Mouse (Mus musculus): ENCODE measurements around the gene Dmp1.
A peak's percentile ranks its signal among the peaks of the same experiment; 100 is the strongest.

The Dmp1 gene

DNA sequence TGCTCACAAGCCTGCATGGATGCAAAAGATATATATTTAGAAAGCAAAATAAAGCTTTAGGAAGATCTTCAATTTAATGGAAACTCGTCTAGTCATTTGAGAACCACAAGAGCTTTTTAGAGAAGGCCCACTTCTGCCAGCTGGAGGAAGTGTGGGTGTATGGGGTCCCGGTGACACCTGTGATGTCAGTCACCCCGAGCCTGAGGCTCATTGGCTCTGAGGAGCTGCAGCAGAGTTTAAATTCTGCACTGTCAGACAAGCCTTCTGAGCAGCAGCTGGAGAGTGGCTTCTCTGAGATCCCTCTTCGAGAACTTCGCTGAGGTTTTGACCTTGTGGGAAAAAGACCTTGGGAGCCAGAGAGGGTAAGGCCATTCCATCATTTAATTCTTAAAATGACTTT lies at the start of gene Dmp1:
Gene Dmp1, plus strand, starts transcription at position 263 of the 400 bp plus-strand sequence.
- no peak for DNase-seq

DNA sequence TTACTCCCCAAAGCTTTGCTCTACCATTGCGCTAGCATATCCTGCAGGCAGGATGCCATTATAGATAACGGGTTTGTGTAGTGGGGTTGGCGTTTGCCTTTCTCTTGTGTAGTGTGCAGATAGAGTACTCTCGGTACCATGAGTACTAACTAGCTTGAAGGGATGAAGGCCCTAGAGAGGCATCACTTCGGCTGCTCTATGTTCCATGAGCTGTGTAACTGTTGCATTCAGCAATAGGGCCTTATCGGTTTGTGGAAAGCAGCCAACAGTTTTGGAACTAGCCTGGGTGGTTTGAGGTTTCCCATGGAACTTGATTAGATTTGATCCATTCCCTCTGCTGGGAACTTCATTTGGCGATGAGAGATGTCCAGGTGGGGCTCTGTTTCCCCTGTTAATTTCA lies 44.7 kb upstream of the Dmp1 start:
- DNase-seq, result no peak

DNA sequence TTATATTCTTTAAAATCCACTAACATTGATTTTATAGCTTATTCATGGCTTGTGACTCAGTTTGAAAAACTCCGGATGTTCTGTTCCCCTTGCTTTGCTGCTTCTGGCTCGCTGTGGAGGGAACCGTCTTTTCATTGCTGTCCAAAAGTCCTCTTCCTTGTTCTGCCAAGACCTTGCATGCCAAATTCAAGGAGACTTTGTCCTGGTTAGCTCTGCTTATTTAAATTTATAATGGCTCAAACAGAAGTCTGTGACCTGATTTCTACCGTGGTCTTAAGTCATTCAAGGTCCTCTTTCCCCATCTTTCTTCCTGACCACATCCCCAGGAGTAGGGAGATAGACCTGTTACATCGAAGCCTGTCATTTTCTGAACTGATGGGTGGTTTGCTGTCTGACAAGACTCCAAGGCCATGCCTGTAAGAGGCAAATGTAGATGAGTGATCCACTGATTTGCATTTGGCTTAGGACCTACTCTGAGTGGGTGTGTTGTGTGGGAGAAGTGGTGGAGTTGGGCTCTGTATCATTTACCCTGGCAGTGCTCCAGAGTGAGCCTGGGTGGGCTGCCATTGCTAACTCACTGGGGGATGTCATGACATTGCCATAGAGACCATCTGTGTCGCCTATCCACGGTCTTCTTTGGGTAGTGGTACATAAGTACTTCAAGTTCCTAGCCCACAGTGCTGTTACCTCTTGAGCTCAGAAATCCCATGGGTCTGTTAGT lies 43.9 kb upstream of the Dmp1 start:
- no peak for DNase-seq

DNA sequence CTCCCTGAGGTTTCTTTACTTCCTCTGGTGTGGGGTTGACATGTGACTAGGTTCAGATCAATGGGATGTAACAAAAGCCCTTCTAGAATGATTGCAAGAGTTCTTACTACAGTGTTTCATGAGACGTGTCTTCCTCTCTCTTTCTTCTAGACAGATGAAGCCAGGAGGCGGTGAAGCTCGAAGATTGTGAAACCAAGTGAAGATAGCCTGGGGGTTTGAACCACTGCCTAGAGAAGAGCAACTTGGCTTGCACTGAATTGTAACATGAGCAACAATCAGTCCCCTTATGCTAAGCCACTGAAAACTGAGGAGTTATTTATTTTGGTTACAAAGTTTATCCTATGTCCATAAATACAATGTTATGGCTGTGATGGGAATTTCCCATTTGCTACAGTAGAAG lies 41.8 kb upstream of the Dmp1 start:
- no peak for DNase-seq

DNA sequence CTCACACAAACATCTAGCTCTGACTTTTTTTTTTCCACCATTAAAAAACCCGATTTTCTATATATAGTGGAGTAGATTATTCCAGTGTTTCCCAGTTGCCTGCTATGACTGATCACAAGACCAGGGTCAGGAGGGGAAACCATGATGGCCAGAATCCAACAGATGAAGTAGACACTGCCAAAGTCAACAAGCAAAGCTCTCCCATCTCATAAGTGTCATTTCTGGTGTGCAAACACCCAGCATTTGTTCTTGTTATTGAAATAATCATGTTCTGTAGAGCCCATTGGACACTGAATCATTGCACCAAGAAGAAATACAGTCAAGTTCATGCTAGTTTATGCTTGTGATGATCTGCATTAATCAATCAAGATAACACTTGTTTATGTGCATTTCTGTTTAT lies 41.0 kb upstream of the Dmp1 start:
- no peak for DNase-seq

DNA sequence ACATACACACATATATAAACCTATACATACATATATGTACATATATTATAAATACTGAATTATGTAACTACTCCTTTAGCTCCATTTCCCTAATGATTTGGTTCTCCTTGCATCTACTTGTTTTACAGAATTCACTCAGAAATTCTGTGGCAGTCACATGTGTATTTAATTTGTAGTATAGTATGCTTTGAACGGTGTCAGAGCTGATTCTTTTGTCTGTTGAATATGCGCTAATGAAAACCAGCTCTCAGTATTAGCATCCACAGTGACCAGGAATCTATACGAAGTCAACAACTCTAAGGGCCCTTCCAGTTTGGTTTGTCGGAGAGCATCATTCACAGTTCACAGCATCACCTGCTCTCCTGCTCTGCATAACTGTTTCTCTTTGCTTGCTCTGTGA lies 38.9 kb upstream of the Dmp1 start:
- DNase-seq, result no peak

DNA sequence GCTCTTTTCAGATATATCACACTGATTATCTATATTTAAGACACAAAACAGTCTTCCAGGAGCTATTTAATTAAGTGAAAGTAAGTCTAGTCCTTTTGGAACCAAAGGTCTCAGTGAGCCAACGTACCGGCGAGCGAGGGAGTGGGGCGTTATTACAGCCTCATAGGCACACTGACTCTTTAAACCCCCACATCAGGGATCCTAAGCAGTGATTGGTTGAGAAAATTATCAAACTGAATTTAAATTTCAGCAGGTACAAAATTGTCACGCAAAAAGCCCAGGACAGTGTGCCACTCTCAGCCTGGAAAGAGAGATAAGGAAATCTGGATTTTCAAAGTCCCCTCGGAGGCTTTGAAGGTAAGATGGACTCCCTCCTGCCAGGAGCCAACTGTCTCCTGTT lies 32.0 kb upstream of the Dmp1 start, which contains the start of gene Dspp:
Gene Dspp, plus strand, starts transcription at position 301 of the 400 bp plus-strand sequence.
- no peak for DNase-seq

DNA sequence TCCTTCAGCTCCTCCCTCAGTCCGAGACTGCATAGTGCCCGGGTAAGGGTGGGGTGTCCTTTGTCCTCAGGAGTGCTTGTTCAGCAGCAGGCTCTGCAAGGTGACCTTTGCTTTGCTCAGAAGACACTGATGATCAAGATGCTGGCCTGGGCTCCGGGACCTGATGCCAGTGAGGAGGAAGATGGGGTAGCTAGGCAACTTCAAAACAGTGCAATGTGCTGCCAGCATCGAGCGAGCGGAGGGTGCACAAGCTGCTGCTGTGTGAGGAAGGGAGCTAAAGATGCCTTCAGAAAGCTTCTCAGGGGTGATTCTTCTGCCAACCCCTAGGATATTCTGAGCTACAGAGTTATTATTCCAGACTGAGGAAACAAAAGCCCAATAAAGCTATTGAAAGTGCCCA lies 29.3 kb upstream of the Dmp1 start:
- no peak for DNase-seq

DNA sequence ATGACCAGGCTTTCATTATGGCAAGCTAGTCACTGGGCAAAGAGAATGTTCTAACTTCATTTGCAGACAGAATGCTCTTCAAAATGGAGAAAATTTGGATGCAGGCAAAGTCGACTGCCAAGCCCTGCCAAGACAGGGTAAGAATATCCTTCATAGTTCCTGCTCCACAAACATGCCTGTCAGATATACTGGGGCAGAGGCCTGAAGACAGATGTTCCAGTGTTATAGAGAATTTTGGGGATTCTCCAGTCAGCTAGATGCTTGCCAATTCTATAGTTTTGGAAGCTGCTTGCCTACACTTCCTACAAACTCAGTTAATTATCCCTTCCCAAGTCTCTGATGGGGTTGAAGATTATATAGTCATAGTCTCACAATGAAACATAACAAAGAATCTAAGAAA lies 18.7 kb upstream of the Dmp1 start:
- no peak for DNase-seq

DNA sequence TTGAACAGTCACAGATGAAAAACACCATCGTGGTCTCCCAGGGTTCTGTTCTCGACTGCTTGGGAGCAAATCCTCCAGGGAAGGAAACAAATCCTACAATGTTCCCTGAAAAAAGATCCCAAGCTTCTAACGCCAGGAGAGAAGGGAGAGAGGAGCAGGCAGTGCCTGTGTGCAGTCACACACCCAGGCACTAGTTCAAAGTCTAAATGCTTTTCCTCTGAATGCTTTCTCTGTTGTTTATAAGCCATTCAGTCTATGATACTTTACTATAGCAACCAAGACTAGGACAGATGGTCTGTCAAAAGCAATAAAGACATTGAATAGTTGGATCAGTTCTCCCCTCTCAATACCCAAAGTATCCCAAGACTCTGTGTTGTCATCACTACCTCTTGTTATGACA lies 15.1 kb upstream of the Dmp1 start:
- DNase-seq, result no peak

DNA sequence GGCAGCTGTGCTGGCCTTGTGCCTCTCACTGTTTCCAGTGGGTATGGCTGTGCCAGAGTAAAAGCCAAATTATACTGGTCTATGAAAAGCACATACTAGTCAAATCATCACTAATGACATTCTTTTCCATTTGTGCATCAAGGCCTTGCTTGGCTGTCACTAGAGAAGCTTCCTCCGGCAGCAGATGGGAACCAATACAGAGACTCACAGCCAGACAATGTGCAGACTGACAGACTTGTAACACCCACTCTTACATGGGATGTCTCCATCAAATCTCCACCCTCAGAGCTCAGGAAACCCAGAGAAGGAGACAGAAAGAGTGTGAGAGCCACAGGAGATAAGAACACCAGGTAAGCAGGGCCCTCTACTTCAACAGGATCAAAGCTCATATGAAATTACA lies 7.3 kb upstream of the Dmp1 start:
- no peak for DNase-seq

DNA sequence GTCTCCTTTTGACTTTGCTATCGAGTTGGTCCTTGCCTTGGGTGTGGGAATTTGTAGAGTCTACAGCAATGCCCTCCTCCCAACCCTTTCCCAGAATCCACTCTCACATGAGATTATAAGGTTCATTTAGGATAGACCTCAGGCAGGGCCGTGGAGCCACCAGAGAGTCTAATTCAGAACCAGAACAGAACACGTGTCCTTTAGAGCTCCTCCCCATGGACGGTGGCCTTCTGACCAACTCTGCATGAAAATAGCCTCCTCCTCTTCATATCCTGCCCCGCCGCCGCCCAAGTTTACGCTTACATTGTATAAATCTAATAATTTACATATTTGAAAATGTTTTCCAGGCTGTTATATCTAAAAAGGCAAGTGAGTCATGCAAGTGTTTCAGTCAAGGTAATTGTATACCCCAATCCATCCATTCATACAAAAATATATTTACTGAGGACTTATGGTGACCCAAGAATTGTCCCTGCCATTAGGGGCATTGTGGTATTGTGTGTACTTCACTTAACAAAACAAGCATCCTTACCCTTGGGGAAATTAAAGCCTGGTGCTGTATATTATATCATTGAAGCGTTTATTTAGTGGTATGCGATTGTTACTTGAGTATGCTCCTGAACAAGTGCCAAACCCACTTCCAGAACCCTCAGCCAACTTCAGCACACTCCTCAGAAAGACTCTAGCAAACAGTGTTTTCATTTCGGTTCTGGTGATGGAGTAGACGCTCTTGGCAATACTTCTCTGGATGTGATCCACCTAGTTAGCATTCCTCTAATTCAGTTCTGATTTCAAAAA lies 1.1 kb upstream of the Dmp1 start:
- no peak for DNase-seq

DNA sequence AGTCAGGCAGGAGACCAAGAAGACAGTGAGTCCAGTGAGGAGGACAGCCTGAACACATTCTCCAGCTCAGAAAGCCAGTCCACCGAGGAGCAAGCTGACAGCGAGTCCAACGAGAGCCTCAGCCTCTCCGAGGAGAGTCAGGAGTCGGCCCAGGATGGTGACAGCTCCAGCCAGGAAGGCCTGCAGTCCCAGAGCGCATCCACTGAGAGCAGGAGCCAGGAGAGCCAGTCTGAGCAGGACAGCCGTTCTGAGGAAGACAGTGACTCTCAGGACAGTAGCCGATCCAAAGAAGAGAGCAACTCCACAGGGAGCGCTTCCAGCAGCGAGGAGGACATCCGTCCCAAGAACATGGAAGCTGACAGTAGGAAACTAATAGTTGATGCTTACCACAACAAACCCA lies 10.1 kb downstream of the Dmp1 start:
- no peak for DNase-seq

DNA sequence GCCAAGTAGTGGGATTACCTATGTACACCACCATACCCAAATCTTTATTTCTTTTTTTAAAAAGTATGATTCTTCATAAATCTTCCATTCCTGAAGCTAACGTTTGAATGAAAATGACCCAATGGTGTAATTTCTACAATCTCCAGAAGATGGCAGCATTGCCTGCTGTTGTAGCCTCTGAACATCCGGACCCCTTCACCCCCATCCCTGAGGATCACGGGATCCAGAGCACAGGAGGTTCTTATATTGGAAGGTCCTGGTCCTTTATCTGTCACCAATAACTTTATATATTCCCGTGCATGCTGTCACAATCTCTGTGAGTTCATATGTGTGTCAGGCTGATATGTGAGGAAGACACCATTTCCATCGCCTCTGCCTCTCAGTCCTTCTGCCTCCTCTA lies 16.5 kb downstream of the Dmp1 start:
- peak; percentile 68 for DNase-seq

DNA sequence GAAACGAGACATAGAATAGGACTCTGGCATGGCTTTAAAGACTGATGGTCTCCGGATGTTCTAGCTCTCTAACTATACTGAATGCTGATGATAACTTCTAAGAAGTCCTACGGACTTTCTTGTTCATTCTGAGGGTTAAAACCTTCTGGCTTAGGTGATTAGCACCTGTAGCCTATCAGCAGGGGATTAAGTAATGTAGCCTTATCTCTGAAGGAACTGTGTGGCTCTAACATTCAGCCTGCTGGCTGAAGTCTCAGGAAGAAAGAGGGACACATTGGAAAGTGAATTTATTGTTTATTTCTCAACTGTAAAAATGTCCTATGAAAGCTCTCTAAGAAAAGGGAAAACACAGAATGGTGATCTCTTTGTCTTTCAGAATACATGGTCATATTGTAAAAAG lies 21.9 kb downstream of the Dmp1 start:
- DNase-seq, result no peak

DNA sequence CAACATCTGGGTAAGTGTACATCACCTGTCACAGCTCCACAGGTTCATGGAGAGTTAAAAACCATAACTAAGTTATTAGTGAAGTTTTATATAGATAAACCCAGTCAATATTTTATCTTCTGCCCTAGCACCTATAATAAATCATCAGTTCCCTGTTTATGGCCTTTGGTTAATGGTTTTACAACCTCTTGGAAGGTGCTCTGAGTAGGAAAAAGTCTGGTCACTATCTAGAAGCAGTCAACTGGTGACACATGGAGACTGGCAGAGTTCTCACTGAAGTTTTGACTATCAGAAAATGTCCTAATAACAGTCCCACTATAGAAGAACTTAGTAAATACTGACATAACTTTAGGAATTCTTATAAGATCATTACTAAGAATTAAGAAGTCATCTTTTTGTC lies 22.3 kb downstream of the Dmp1 start:
- DNase-seq, result no peak

DNA sequence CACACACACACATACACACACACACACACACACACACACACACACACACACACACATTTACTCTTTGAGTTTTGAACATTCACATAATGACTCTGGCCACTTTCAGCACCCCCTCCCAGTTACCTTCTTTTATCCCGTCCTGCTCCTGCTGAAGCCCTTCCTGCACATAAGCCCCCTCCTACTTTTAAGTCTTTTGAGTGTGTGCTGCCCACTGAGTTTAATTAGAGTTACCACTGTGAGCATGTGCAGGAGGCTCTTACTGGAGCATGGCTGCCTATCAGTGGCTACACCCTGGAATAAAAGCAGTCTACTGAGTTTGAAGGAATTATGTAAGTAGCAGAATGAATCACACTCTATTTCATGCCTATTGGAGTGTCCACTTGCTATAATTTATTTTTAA lies 26.1 kb downstream of the Dmp1 start:
- DNase-seq, result no peak

DNA sequence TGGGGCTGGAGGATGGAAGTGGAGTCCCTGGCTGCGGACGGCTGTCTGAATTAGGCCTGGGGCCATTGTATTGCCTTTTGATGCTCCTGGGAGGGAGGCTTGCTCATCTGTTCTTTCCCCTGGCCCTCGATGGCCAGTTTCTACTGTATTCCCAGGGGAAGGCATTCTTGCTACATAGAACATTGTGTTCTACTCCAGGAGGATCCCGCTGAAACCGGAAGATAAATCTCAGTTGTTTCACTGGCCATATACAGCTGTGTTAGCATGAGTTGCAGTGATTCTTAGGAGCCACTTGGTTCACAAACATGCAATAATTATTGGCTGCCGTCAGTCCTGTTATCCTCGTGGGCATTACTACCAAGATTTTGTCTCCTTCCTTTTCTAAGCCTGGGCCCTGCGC lies 34.3 kb downstream of the Dmp1 start:
- DNase-seq, result no peak

DNA sequence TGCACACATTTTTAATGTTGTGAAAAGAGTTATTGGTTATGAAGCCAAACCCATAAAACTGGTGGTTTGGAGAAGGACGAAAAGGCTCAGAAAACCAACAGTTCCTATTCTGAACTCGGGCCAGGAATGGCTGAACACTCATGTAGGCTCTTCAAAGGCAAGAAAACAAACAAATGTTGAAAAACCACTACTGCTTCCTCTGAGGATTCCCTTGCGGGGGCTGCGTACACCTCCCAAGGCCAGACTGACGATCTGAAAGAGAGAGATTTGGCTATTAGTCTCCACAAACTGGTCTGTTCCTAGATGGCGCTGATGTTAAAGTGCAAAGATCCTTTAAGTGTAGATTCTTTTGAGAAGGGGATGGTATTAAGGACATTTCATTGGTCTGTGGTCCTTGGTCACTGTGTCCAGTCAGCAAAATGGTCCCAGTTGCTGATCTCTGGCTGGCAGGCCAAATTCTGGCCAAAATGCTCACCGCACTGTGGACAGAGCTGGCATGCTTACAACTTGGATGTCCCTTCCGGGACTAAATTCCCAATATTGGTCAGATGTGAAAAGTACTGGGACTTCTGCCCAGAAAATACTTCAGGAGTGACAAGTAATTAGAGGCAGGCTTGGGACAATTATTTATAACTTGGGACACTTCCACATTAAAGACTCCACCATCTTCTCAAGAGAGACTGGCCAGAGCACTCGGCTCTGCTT lies 37.4 kb downstream of the Dmp1 start:
- no peak for DNase-seq

DNA sequence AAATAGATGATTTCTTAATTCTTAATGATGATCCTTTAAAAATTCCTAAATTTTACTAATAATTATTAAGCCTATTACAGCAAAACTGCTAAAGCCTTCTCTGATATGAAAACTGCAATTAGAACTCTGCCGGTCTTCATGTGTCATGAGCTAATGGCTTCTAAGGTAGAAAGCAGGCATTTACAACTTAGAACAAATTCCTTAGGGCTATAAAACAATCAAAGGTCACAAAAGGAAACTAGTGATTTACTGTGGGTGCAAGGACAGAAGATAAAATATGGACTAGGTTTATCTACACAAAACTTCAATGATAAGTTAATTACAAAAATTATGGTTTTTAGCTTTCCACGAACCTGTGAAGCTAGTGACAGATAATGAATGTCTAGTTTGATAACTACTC lies 41.8 kb downstream of the Dmp1 start:
- no peak for DNase-seq

DNA sequence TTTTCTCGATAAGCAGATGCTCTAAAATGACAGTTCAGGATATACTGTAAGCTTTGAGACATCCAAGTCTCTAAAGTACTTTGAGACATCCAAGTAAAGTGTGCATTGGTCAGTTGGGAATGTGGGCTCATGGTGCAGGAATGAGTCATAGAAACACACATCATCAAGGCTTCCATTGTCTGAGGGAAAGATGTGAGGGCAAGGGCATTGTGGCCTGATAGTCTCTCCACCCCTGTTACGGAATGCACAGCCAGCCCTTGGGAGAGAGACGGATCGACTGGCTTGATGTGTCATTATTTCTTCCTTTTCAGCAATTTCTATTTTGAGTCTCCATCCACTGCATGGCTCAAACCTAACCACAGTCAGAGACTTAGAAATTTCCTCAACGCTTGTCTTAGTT lies 49.4 kb downstream of the Dmp1 start:
- no peak for DNase-seq

DNA sequence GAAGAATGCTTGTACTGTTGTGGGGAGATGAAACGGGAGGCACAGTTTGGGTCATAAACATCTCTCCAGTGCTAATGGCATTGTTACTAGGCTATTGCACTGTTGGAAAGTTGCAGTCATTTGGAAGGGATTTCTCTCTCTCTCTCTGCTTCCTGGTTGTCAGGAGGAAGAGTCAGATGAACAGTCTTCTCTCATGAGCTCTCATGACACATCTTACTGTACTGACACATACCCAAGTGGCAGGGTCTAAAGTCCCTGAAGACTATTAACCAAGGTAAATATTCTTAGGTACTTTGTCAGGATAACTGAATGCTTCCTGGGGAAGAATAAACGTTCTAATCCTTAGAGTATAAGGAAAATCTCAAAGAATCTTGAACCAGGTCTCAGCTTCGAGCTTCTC lies 54.2 kb downstream of the Dmp1 start:
- DNase-seq, result no peak

DNA sequence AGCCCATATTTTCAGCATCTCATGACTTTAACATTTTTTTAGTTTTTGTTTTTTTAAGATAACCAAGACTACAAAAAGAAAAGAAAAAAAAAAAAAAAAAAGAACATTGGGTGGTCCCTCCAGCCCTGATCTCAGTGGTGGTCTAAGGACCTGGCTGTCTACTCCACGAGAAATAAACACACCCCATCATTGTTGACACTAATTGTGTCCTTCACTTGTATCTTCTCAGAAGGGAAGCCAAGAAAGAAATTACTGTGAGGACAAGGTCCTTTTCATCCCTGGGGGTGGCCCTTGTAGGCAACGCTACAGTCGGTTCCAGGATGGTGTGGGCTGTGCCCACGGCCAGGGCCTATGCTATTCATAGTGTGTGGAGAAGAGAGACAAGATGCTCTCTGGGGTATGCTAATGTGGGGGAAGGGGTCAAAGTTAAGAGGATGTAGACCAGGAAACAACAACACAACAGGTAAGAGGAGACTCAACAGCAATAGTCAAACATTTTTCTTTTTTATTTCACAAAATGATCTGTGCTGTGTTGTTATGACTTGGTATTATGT lies 59.6 kb downstream of the Dmp1 start:
- DNase-seq, result no peak
